Mouse (Mus musculus) bone marrow macrophage, adult 2 months (primary cell): ENCODE data around the gene Napsa. TPM values are rescaled to one million over a fixed set of nuclear protein-coding genes. Genes with fewer than 3 reads are reported as not detected.

ENCODE experiments used
- H3K27ac ChIP-seq: 2 replicates; pipeline ENCODE4 v1.5.1; 2012; ENCODE audit warnings: low read depth, low read length; ENCODE audit not compliant: insufficient read depth
- H3K4me1 ChIP-seq: 2 replicates; pipeline ENCODE4 v1.6.1; 2012; ENCODE audit warnings: low read length; ENCODE audit not compliant: control insufficient read depth, insufficient read depth
- H3K4me3 ChIP-seq: 2 replicates; pipeline ENCODE4 v1.5.1; 2012; ENCODE audit warnings: mild to moderate bottlenecking, low read length, moderate library complexity; ENCODE audit not compliant: insufficient read depth
- CTCF ChIP-seq: IDR thresholded peaks from 2 replicates; pipeline ENCODE4 v1.5.1; 2012; ENCODE audit warnings: low read depth, mild to moderate bottlenecking, low read length, moderate library complexity
- POLR2A ChIP-seq: IDR thresholded peaks from 2 replicates; pipeline ENCODE4 v1.6.1; 2012; ENCODE audit warnings: mild to moderate bottlenecking, low read depth, low read length, borderline replicate concordance
- polyA plus RNA-seq: library from polyadenylated mRNA; stranded (reverse); fragments of >200 nt; gene quantifications from 2 replicates; pipeline ENCODE4 v1.2.4, GENCODE M21; 2012; ENCODE audit not compliant: missing spikeins, insufficient read depth, insufficient read length

Gene Napsa
- polyA plus RNA-seq, 1 experiment, result 224 TPM

DNA sequence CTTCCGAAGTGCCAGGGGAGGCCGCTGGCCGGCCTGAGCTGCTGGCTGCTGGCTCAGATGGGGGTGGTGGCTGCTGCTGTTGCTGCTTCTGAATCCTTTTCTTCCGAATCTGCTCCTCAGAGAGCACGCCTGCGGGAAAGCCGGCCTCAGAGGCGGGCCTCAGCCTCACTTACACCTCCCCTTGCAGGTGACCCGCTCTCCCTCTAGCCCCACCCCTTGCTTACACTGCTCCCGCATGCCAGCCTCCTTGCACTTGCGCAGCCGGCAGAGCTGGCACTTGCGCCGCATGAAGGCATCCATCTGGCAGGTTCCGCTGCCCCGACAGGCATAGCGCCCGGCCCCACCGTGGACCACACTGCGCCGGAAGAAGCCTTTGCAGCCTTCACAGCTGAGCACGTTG lies 20.4 kb upstream of the Napsa start:
- no peak overlapping the region for H3K27ac ChIP-seq
- TF ChIP-seq POLR2A, result no peak
- TF ChIP-seq CTCF, result no peak
- H3K4me1 ChIP-seq, result 0 out of 2 replicates have a peak, but pooled peaks cover 2% of the 10 kb centered on the region
- no peak overlapping the region for H3K4me3 ChIP-seq

DNA sequence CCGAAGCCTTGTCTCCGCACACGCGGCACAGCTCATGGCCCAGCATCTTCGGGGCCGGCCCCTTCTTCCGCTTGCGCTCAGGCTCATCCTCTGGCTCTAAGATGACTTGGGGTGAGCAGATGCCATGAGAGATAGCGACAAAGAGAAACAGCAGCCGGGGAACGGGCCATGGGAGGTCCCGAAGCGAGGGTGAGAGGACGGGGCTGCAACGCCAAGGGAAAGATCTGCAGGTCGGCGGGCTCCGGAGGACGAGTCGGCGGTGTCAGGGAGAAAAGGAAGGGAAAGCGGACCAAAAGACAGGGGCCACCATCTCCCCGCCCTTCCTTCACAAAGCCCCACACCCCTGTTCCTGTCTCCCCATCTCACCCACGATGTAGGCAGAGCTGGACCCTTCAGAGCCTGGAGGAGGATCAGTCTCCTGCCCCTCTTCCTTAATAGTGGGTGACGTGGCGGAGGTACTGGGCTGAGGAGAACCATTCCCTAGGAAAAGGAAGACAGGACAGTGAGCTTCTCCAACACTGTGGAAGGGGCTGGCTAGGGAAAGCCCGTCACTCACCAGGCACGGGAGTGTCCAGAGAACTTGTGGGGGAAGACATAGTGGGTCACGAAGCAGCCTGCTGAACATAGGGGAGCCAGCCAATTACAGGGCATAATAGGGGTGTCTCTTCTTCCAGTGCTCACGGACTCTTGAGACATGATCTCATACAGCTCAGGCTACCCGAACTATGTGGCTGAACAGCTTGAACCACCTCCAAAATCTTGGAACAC lies 19.9 kb upstream of the Napsa start:
- TF ChIP-seq POLR2A, result no peak
- no peak for TF ChIP-seq CTCF
- Histone ChIP-seq H3K27ac (no peak overlapping the region), H3K4me3 (peak overlapping the region; percentile 100), H3K4me1 (no peaks in the 10 kb centered on the region)

DNA sequence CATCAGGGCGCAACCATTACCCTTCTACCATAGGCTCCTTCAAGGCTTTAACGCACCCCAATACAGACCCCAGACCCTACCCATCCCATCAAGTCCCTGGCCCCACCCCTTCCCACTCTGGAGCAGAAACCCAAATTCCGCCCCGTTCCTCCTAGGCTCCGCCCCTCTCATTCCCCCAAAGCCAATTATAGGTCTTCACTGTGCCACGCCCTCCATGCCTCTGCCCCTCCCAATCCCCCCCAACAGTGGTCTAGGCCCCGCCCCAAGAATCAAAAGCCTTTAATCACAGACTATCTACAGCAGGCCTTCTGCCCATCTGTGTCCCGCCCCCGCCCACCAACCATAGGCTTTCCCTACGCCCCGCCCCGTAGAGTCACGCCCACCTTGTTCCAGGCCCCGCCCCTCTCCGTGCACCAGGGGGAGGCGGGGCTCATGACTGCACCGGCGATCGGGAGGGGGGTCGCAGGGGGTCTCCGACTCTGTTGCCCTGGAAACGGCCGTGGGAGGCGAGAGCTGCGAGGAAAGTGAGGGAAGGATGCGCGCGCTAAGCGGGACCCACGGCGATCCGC lies 18.9 kb upstream of the Napsa start:
- no peak for TF ChIP-seq CTCF
- no peak for TF ChIP-seq POLR2A
- H3K4me3 ChIP-seq, result peak overlapping the region; percentile 100
- peak overlapping the region; percentile 95 for H3K27ac ChIP-seq
- H3K4me1 ChIP-seq, result no peaks in the 10 kb centered on the region

DNA sequence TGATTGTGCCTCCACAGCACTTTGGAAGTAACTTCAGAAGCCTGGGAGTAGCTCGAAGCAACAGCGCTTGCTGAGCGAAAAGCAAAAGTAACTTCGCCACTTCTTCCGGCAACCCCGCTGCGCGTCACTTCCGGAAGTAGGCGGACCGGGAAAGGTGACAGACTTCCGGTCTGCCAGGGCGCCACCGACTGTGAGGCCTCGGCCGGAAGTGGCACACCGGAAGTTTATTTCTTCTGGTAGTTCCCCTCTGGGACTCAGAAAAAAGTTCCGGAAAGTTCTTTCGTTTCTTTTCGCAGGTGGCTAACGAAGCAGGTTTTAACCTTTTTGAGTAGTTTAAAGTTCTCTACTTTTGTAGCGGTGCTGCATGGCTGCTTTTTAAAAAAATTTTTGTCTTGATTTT lies 18.4 kb upstream of the Napsa start, which contains the start of gene Nr1h2:
Gene Nr1h2 (minus strand): TSS at position 126 of the 400 bp plus-strand sequence.
- no peaks in the 10 kb centered on the region for H3K4me1 ChIP-seq
- H3K27ac ChIP-seq, result peak within 1 kb of the TSS; percentile 95
- no peak for TF ChIP-seq CTCF
- TF ChIP-seq POLR2A, result no peak
- peak within 1 kb of the TSS; percentile 100 for H3K4me3 ChIP-seq

DNA sequence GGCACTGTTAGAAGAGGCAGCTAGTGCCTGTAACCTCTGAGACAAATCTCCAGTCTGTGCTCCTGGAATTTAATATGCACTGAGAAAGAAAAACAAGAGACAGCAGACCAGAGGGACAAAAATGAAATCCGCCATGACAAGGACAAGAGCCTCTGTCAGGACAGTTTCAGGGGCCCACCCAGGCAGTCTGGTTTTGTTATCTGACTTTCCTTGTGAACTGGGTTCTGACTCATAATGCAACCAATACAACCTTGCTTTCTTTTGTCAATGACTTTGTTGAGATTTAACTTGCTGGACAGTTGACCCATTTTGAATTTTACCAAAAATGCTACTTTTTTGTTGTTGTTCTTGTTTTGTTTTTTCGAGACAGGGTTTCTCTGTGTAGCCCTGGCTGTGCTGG lies 14.6 kb upstream of the Napsa start:
- Histone ChIP-seq H3K4me3 (no peak overlapping the region), H3K4me1 (no peaks in the 10 kb centered on the region), H3K27ac (no peak overlapping the region)
- no peak for TF ChIP-seq CTCF
- no peak for TF ChIP-seq POLR2A

DNA sequence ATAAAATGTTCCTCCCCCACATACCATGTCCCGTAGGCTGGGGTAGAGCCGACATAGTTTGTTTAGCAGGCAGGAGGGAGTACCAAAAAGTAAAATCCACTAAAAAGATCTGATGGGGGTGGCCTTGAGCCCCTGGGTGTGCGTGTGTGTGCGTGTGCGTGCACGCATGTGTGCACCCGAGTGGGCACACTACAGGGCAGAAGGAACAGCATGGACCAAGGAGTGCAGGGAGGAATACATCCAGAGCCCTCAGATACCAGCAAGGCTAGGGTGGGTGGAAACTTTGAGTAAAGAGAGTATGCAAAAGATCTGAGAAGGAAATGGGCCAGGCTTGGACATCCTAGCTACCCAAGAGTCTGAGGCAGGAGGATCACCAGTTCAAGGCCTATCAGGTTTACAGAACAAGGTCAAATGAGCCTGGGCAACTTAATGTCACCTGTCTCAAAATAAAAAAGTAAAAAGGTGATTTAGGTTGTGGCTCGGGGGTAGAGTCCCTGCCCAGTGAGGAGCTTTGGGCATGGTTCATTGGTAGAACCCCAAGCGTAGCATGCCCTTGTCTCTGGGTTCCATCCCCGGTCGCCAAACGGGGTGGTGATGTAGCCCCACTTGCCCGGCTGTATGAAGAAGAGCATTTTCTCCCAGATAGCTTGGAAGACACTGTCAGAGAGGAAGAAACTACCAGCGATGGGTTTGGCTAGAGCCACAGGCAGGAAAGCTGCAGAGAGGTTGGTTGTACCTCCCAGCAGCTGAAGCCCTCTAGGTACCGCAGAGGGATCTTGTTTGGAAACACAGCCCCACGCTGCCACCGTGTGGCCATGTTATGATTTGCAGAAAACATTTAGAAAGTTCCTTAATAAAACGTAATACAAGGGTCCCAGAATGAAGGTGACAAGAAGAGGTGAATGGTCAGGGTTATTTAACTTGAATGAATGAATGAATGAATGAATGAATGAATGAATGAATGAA lies 11.5 kb upstream of the Napsa start:
- Histone ChIP-seq H3K27ac (no peak overlapping the region), H3K4me1 (peaks cover 2% of the 10 kb centered on the region; the same call in 1 of the 2 replicates), H3K4me3 (no peak overlapping the region)
- peak; percentile 43; the same call in 1 of the 2 replicates for TF ChIP-seq CTCF
- no peak for TF ChIP-seq POLR2A

DNA sequence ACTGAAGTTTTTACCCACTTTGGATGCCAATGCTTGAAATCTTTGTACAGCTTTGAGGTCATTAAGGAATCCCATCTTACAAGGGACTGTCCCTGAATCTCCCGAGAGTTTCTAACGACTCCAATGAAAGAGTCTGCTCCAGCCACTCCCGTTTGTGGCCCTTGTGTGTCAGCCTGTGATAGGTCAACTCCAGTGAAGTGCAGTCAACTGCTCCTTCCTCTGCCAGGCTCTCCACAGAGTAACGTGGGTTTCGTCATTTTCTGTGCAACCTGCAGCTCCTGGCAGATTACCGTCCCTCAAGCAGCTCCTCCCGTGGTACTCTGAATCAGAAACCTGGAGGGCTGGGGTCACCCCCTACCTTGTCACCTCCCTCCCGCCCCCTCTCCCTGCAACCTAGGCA lies 8.9 kb upstream of the Napsa start:
- Histone ChIP-seq H3K4me3 (no peak overlapping the region), H3K4me1 (peaks cover 2% of the 10 kb centered on the region; the same call in 1 of the 2 replicates)
- TF ChIP-seq CTCF (no peak), POLR2A (no peak)

DNA sequence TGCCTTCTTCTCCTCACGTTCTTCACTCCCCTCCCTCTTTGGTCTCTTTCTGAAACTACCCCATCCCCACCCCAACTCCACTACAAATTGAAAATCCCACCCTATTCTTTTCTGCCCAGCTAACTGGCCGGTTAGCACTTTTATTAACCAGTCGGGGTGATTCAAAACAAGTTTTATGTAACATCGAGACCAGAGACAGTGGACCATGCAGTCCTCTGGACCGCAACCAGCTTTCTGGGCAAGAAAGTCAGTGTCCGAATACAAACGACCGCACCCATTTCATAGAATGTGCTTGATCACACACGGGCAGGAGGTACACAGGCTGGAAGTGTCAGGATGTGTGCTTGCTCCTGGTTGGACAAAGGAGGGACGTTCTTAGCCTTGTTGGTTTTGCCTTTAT lies 7.7 kb upstream of the Napsa start:
- Histone ChIP-seq H3K27ac (no peak overlapping the region), H3K4me3 (no peak overlapping the region), H3K4me1 (peaks cover 2% of the 10 kb centered on the region; the same call in 1 of the 2 replicates)
- no peak for TF ChIP-seq POLR2A
- no peak for TF ChIP-seq CTCF

More for the DNA sequence above, 8.9 kb upstream of the Napsa start:
- H3K27ac ChIP-seq, result no peak overlapping the region

DNA sequence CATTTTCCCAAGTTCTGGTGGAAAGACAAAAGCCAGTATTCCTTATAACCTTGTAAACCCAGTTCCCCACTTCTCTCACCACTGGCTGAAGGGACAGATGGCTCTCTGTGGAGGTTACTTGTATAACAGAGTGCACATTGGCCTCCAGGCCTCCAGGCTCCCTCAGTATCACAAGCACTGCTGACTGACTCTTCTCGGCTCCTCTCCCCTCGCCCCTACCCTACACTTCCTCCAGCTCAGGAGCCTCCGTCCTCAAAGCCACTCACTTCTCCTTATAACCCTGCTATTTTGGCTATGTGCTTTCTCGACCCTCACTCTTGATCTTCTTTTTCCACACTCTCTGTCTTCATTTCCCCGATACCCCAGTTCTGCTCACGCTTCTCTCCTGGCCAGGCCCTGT lies 6.8 kb upstream of the Napsa start:
- Histone ChIP-seq H3K4me3 (no peak overlapping the region), H3K27ac (no peak overlapping the region), H3K4me1 (peaks cover 6% of the 10 kb centered on the region)
- no peak for TF ChIP-seq POLR2A
- no peak for TF ChIP-seq CTCF

DNA sequence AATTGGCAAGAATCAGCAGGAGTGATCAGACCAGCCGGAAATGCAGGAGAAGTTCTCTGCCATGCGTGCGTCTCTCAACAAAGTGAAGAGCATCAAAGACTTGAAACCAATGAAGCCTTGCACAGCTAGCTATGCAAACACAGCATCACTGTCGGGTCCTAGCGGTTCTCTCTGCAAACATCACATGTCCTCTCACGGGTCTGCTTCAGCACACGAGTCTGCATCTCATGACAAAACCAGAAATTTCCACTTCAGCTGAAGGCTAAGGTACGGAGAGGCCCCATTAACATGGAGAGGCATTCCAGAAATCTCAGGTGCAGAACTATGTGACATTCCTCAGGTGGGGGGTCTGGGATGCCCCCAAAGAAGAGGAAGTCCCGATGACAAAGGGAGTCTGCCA lies 3.4 kb upstream of the Napsa start:
- no peak for TF ChIP-seq POLR2A
- no peak for TF ChIP-seq CTCF
- no peak overlapping the region for H3K27ac ChIP-seq
- peaks cover 20% of the 10 kb centered on the region for H3K4me1 ChIP-seq
- no peak overlapping the region for H3K4me3 ChIP-seq
